Mouse (Mus musculus) liver, embryonic 11.5 days (tissue): ENCODE measurements at regions not wholly inside any gene's neighbourhood (a gene's known extent, or its start where the extent isn't known, plus 50 kb on each side); places are given as distances from the start of the nearest gene placed in this dataset.

Experiments used
- ATAC-seq: fragments of 200-750 bp; cut with Nextera tagmentation; replicated peaks from 2 replicates; pipeline ENCODE4 v1.8.0; 2017; ENCODE audit warnings: moderate number of reproducible peaks, mild to moderate bottlenecking, moderate TSS enrichment, moderate library complexity; ENCODE audit not compliant: low FRiP score
- DNase-seq: peaks from one replicate; pipeline ENCODE4 v3.0.0-alpha.2; 2017; ENCODE audit warnings: low spot score
- H3K27ac ChIP-seq: fragments of 300-500 bp; sonication (generic); 2 replicates; pipeline ENCODE4 v1.5.1; 2014; ENCODE audit warnings: mild to moderate bottlenecking, low read depth, low read length, control low read depth
- H3K27me3 ChIP-seq: fragments of 300-500 bp; sonication (generic); replicated peaks from 2 replicates; pipeline ENCODE4 v1.6.1; 2014; ENCODE audit warnings: low read length, mixed read lengths; ENCODE audit not compliant: control insufficient read depth, insufficient read depth
- H3K36me3 ChIP-seq: fragments of 300-500 bp; sonication (generic); 2 replicates; pipeline ENCODE4 v1.6.1; 2014; ENCODE audit warnings: mild to moderate bottlenecking, low read length, moderate library complexity, mixed read lengths; ENCODE audit not compliant: control insufficient read depth, insufficient read depth
- H3K4me1 ChIP-seq: fragments of 300-500 bp; sonication (generic); replicated peaks from 2 replicates; pipeline ENCODE4 v1.6.1; 2014; ENCODE audit warnings: low read length, mixed read lengths; ENCODE audit not compliant: control insufficient read depth, insufficient read depth
- H3K4me2 ChIP-seq: fragments of 300-500 bp; sonication (generic); 2 replicates; pipeline ENCODE4 v1.6.1; 2014; ENCODE audit warnings: mild to moderate bottlenecking, control low read depth, moderate library complexity
- H3K4me3 ChIP-seq: fragments of 300-500 bp; sonication (generic); 2 replicates; pipeline ENCODE4 v1.5.1; 2014; ENCODE audit warnings: low read depth, low read length, control low read depth
- H3K9ac ChIP-seq: fragments of 300-500 bp; sonication (generic); 2 replicates; pipeline ENCODE4 v1.6.1; 2014; ENCODE audit warnings: low read depth, low read length, control low read depth
- H3K9me3 ChIP-seq: fragments of 300-500 bp; sonication (generic); 2 replicates; pipeline ENCODE4 v1.6.1; 2016; ENCODE audit warnings: low read length, inconsistent platforms, mixed read lengths; ENCODE audit not compliant: control insufficient read depth
- WGBS: fragments of 180-500 bp; shearing (Covaris S2); extraction: QIAGEN DNeasy Blood & Tissue Kit; methylation state at CpG from one replicate; pipeline ENCODE4 v1.1.7; 2014; 5-methylcytosine and 5-hydroxymethylcytosine counted together

DNA sequence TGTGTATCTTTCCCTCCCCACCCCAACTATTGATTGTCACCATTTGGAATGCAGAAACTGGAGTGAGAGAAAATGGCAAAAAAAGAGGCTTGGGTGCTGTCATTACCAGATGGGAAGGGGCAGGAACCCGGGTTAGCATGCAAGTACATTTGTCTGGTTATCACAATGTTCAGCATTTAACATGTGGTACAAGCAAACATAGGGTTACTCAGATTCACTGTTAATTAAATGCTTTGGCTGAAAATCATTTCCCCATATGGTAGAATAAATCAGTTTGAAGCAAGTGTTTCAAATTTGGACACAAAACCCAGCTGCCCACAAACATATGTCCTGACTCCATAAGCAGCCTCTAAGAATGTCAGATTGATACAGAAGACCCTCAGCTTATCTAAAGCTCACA, 208.6 kb upstream of the Megf9 start:
- Histone ChIP-seq H3K27ac (no peak overlapping the region), H3K9ac (no peak overlapping the region), H3K4me3 (no peak overlapping the region), H3K9me3 (no peaks in the 10 kb centered on the region), H3K4me1 (no peaks in the 10 kb centered on the region), H3K4me2 (no peak overlapping the region), H3K36me3 (no peaks in the 10 kb centered on the region), H3K27me3 (no peaks in the 10 kb centered on the region)
- 65% methylated on average over 1 of the region's 1 CpGs for WGBS
- DNase-seq, result no peak
- no peak for ATAC-seq

DNA sequence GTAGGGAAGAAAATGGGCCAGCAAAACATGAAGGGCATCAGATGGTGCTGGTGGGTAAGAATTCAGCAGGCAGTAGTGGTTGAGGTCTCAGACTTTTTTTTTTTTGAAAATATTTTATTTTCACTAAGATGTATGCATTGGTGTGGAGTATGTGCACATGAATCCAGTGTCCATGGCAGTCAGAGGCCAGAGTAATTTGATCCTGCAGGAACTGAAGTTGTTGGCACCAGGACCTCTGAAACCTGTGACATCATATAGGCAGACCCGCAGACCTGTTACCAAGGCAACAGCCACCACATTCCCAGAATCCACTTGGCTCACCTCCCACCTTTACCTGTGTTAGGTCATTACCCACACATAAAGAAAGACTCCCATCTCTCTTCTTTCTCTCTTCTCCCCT, 207.2 kb upstream of the Megf9 start:
- WGBS, result 65% methylated on average over 1 of the region's 1 CpGs
- no peaks in the 10 kb centered on the region for H3K9me3 ChIP-seq
- no peaks in the 10 kb centered on the region for H3K36me3 ChIP-seq

GRCm38 (mm10) chr4:70741121-70741520, 206.3 kb upstream of the Megf9 start:
- H3K4me1 ChIP-seq, result no peaks in the 10 kb centered on the region
- no peak for DNase-seq
- WGBS, result 33% methylated on average over 4 of the region's 4 CpGs
- H3K36me3 ChIP-seq, result no peaks in the 10 kb centered on the region
- no peak for ATAC-seq
- no peak overlapping the region for H3K27ac ChIP-seq
- no peaks in the 10 kb centered on the region for H3K9me3 ChIP-seq
- H3K27me3 ChIP-seq, result no peaks in the 10 kb centered on the region
- no peak overlapping the region for H3K9ac ChIP-seq
- H3K4me2 ChIP-seq, result no peak overlapping the region
- no peak overlapping the region for H3K4me3 ChIP-seq

More for the DNA sequence above, 207.2 kb upstream of the Megf9 start:
- Histone ChIP-seq H3K4me1 (no peaks in the 10 kb centered on the region), H3K4me3 (no peak overlapping the region), H3K27me3 (no peaks in the 10 kb centered on the region), H3K27ac (no peak overlapping the region), H3K4me2 (no peak overlapping the region), H3K9ac (no peak overlapping the region)
- no peak for ATAC-seq
- DNase-seq, result no peak

DNA sequence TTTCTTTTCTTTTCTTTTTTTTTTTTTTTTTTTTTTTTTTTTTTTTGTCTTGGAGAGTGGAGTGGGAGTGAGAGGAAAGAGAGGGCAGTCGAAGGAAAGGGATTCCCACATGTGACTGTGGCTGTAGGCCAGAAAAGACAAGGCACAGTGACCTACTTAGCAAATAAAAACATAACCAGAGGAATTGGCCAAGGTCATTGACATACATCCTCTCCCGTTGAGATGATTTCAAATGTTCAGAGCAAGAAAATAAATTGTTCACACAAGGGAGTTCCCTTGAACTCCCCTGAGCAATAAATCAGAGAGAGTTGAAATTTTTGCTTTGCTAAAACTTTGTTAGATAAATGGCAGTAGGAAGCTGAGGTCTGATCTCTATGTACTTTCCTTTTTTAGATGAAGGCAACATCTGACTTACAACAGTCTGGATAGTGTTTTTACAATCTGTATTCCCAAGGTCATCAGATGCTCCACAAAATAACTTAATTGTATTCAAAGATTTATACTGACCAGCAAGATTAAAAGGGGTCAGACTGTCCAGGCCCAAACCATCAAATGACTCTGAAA, 174.4 kb upstream of the Megf9 start:
- no peak overlapping the region for H3K4me3 ChIP-seq
- 49% methylated on average over 2 of the region's 2 CpGs for WGBS
- no peak overlapping the region for H3K9ac ChIP-seq
- H3K4me2 ChIP-seq, result no peak overlapping the region
- no peak overlapping the region for H3K27ac ChIP-seq
- no peaks in the 10 kb centered on the region for H3K27me3 ChIP-seq
- ATAC-seq (no peak), DNase-seq (no peak)
- no peaks in the 10 kb centered on the region for H3K4me1 ChIP-seq
- no peaks in the 10 kb centered on the region for H3K9me3 ChIP-seq
- no peaks in the 10 kb centered on the region for H3K36me3 ChIP-seq

- Histone ChIP-seq H3K27ac (no peak overlapping the region), H3K27me3 (no peaks in the 10 kb centered on the region), H3K4me1 (no peaks in the 10 kb centered on the region), H3K4me3 (no peak overlapping the region), H3K36me3 (no peaks in the 10 kb centered on the region), H3K4me2 (no peak overlapping the region), H3K9ac (no peak overlapping the region), H3K9me3 (no peaks in the 10 kb centered on the region)
- 63% methylated on average over 3 of the region's 3 CpGs for WGBS
- DNase-seq, result no peak
- no peak for ATAC-seq
These were observed 170.4 kb upstream of the Megf9 start for GRCm38 (mm10) chr4:70705128-70705752.

GRCm38 (mm10) chr4:70700894-70701293, 166.1 kb upstream of the Megf9 start:
- Histone ChIP-seq H3K27me3 (no peaks in the 10 kb centered on the region), H3K36me3 (no peaks in the 10 kb centered on the region), H3K9ac (no peak overlapping the region), H3K9me3 (no peaks in the 10 kb centered on the region), H3K4me2 (no peak overlapping the region), H3K27ac (no peak overlapping the region), H3K4me3 (no peak overlapping the region), H3K4me1 (no peaks in the 10 kb centered on the region)
- 82% methylated on average over 1 of the region's 1 CpGs for WGBS
- ATAC-seq (no peak), DNase-seq (no peak)

DNA sequence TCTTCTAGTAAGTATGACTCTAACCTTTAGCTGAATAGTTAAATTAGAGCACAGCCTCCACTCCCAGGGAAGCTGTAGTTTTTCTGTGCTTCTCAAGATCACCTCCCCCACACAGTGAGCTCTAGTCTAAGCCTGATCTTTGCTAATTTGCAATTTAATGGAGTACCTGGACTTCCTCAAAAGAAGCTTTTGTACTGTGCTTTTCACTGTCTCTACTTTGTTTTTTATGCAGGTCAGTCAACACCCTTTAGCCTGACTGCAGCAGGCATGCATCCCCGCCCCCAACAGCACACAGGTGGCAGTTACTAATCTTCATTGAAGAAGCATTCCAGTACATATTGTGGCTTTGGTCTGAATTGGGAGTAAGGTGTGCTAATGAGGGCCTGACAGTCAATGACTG, 129.4 kb upstream of the Megf9 start:
- H3K4me1 ChIP-seq, result no peaks in the 10 kb centered on the region
- 85% methylated on average over 1 of the region's 1 CpGs for WGBS
- no peak overlapping the region for H3K4me3 ChIP-seq
- H3K27me3 ChIP-seq, result no peaks in the 10 kb centered on the region
- H3K4me2 ChIP-seq, result no peak overlapping the region
- no peaks in the 10 kb centered on the region for H3K9me3 ChIP-seq
- no peak for ATAC-seq
- no peak overlapping the region for H3K27ac ChIP-seq
- H3K9ac ChIP-seq, result no peak overlapping the region
- DNase-seq, result no peak
- H3K36me3 ChIP-seq, result no peaks in the 10 kb centered on the region

DNA sequence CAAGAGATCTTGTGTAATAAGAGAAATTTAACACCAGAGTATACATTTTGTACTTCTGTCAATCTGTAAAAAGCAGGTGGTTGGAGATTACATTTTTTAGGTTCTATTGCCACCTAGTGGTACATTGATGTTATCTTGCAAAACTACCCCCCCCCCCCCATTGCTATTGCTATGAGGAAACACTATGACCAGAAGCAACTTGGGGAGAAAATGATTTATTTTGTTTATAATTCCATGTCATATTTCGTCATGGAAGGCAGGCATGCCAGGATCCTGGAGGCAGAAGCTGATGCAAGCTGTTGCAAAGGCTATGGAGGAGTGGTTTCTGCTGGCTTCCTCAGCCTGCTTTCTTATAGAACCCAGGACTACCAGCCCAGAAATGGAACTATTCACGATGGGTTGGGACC, 86.6 kb upstream of the Megf9 start:
- no peak overlapping the region for H3K4me2 ChIP-seq

GRCm38 (mm10) chr4:70619636-70620287, 85.0 kb upstream of the Megf9 start:
- H3K9ac ChIP-seq, result no peak overlapping the region
- H3K27ac ChIP-seq, result no peak overlapping the region
- no peak for DNase-seq
- no peak overlapping the region for H3K4me3 ChIP-seq
- H3K36me3 ChIP-seq, result no peaks in the 10 kb centered on the region
- no peaks in the 10 kb centered on the region for H3K4me1 ChIP-seq
- ATAC-seq, result no peak
- no peaks in the 10 kb centered on the region for H3K9me3 ChIP-seq
- H3K4me2 ChIP-seq, result no peak overlapping the region
- no peaks in the 10 kb centered on the region for H3K27me3 ChIP-seq
- 84% methylated on average over 8 of the region's 8 CpGs for WGBS

More for the DNA sequence above, 86.6 kb upstream of the Megf9 start:
- Histone ChIP-seq H3K4me1 (no peaks in the 10 kb centered on the region), H3K4me3 (no peak overlapping the region), H3K36me3 (no peaks in the 10 kb centered on the region), H3K9ac (no peak overlapping the region), H3K9me3 (no peaks in the 10 kb centered on the region), H3K27ac (no peak overlapping the region), H3K27me3 (no peaks in the 10 kb centered on the region)
- DNase-seq (no peak), ATAC-seq (no peak)
- 43% methylated on average over 2 of the region's 2 CpGs for WGBS
